Mouse (Mus musculus) MEL (cell line): Measurements from ENCODE around the gene Vps26b.

ENCODE experiments used
- CTCF ChIP-seq, 3 experiments: IDR thresholded peaks in 2 of 3; conservative IDR thresholded peaks in 1 of 3; 2 replicates each; pipeline ENCODE4 v1.5.1; 2011 to 2012; ENCODE audit warnings: low read length in 3 of 3, low read depth in 2 of 3, mild to moderate bottlenecking in 2 of 3, improper control_type of control experiment in 1 of 3, inconsistent platforms in 1 of 3, mixed read lengths in 1 of 3, moderate library complexity in 1 of 3; ENCODE audit not compliant: control insufficient read depth in 1 of 3, insufficient read depth in 1 of 3, poor library complexity in 1 of 3, severe bottlenecking in 1 of 3
- EP300 ChIP-seq, 2 experiments: IDR thresholded peaks; 2 replicates each; pipeline ENCODE4 v1.6.1; 2011; ENCODE audit warnings: improper control_type of control experiment in 2 of 2, low read length in 2 of 2, low read depth in 1 of 2, mild to moderate bottlenecking in 1 of 2

GRCm38 (mm10) chr9:27029022-27029827 is 640 bp downstream of the Vps26b start:
- TF ChIP-seq CTCF (IDR thresholded peaks at IDR 0.05 in 2 of 3, conservative IDR thresholded peaks at IDR 0.05 in 1 of 3; ENCODE audit: control insufficient read depth in 1 of 3, insufficient read depth in 1 of 3, low read depth in 2 of 3, low read length in 3 of 3, poor library complexity in 1 of 3, severe bottlenecking in 1 of 3), result peak in 2 of 3 experiments; percentile 20 to 23; a peak in 4 of 6 replicates
- no peak for TF ChIP-seq EP300 (IDR thresholded peaks at IDR 0.05; ENCODE audit: low read depth in 1 of 2, low read length in 2 of 2)
